Mouse (Mus musculus) heart, embryonic 15.5 days (tissue): Measurements from ENCODE around the gene Olfr355. TPM values are rescaled to one million over a fixed set of nuclear protein-coding genes. Genes with fewer than 3 reads are reported as not detected.

Experiments used
- ATAC-seq: fragments of 200-750 bp; cut with Nextera tagmentation; replicated peaks from 2 replicates; pipeline ENCODE4 v1.8.0; 2017; ENCODE audit warnings: low read depth, moderate TSS enrichment; ENCODE audit not compliant: insufficient number of reproducible peaks, insufficient read depth, low FRiP score
- H3K27ac ChIP-seq: fragments of 300-500 bp; sonication (generic); 2 replicates; pipeline ENCODE4 v1.5.1; 2015; ENCODE audit warnings: mild to moderate bottlenecking, inconsistent platforms
- H3K27me3 ChIP-seq: fragments of 300-500 bp; sonication (generic); 2 replicates; pipeline ENCODE4 v1.6.1; 2015; ENCODE audit warnings: inconsistent platforms
- H3K36me3 ChIP-seq: fragments of 300-500 bp; sonication (generic); 2 replicates; pipeline ENCODE4 v1.6.1; 2015; ENCODE audit warnings: mild to moderate bottlenecking, inconsistent platforms
- H3K4me1 ChIP-seq: fragments of 300-500 bp; sonication (generic); replicated peaks from 2 replicates; pipeline ENCODE4 v1.6.1; 2015; ENCODE audit warnings: inconsistent platforms
- H3K4me2 ChIP-seq: fragments of 300-500 bp; sonication (generic); 2 replicates; pipeline ENCODE4 v1.6.1; 2015; ENCODE audit warnings: inconsistent platforms, mild to moderate bottlenecking, moderate library complexity
- H3K4me3 ChIP-seq: fragments of 300-500 bp; sonication (generic); 2 replicates; pipeline ENCODE4 v1.5.1; 2015; ENCODE audit warnings: mild to moderate bottlenecking, inconsistent platforms
- H3K9ac ChIP-seq: fragments of 300-500 bp; sonication (generic); 2 replicates; pipeline ENCODE4 v1.6.1; 2015; ENCODE audit warnings: mild to moderate bottlenecking, inconsistent platforms
- H3K9me3 ChIP-seq: fragments of 300-500 bp; sonication (generic); replicated peaks from 2 replicates; pipeline ENCODE4 v1.6.1; 2016; ENCODE audit warnings: inconsistent platforms
- WGBS: fragments of 180-500 bp; shearing (Covaris S2); methylation state at CpG from one replicate; pipeline ENCODE4 v1.1.7; 2015; ENCODE audit warnings: mixed read lengths; 5-methylcytosine and 5-hydroxymethylcytosine counted together
- polyA plus RNA-seq: library from polyadenylated mRNA; unstranded; fragments of >200 nt; fragmentation: Nextera tagmentation; extraction: Ambion mirVana; gene quantifications from 2 replicates; pipeline ENCODE4 v1.2.1, GENCODE M21; 2015

The Olfr355 gene
- not detected in 2 replicates for polyA plus RNA-seq

DNA sequence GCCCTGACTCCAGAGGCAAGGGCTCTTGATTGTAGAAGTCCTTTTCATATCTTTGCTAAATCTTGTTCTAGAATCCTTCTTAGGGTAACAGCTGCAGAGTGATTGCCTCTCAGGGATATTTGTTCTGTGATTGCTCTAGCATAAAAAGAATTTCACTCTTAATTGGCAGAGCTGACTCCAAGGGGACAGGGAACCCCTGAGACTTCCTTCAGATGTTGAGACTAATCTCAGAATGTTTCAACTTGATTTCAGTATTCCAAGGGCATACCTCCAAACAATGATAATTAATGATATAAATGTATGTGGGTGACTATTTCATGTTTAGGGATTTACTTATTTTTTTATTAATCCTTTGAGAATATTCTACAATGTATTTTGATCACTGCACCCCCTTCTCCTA is at the start of gene Olfr355:
Olfr355 (minus strand) TSS at position 101 of the 400 bp plus-strand sequence.
- Histone ChIP-seq H3K27ac (no peak within 1 kb of the TSS), H3K4me3 (no peak within 1 kb of the TSS), H3K9ac (no peak within 1 kb of the TSS), H3K27me3 (no peaks in the 10 kb centered on the region), H3K36me3 (no peaks in the 10 kb centered on the region), H3K4me2 (no peak within 1 kb of the TSS), H3K9me3 (no peaks in the 10 kb centered on the region), H3K4me1 (no peaks in the 10 kb centered on the region)
- no peak for ATAC-seq

- Histone ChIP-seq H3K9me3 (no peaks in the 10 kb centered on the region), H3K4me1 (no peaks in the 10 kb centered on the region), H3K4me2 (no peak within 1 kb of the TSS), H3K9ac (no peak within 1 kb of the TSS), H3K36me3 (no peaks in the 10 kb centered on the region), H3K27ac (no peak within 1 kb of the TSS), H3K27me3 (no peaks in the 10 kb centered on the region), H3K4me3 (no peak within 1 kb of the TSS)
- ATAC-seq, result no peak
- WGBS, result 77% methylated on average over 2 of the region's 2 CpGs
Observed at GRCm38 (mm10) chr2:36936821-36937220, 8.1 kb upstream of the Olfr355 start, which contains the start of gene Olfr356. TSS of gene Olfr356 (plus strand) at chr2:36937121.

GRCm38 (mm10) chr2:36905380-36905779 is 23.3 kb downstream of the Olfr355 start, which contains the start of gene Olfr354:
TSS of gene Olfr354 (plus strand) at chr2:36905680.
- no peak for ATAC-seq
- Histone ChIP-seq H3K36me3 (no peaks in the 10 kb centered on the region), H3K4me3 (no peak within 1 kb of the TSS), H3K9ac (no peak within 1 kb of the TSS), H3K27me3 (no peaks in the 10 kb centered on the region), H3K4me1 (no peaks in the 10 kb centered on the region), H3K9me3 (no peaks in the 10 kb centered on the region; the same call in 1 of the 2 replicates), H3K27ac (no peak within 1 kb of the TSS), H3K4me2 (no peak within 1 kb of the TSS)

DNA sequence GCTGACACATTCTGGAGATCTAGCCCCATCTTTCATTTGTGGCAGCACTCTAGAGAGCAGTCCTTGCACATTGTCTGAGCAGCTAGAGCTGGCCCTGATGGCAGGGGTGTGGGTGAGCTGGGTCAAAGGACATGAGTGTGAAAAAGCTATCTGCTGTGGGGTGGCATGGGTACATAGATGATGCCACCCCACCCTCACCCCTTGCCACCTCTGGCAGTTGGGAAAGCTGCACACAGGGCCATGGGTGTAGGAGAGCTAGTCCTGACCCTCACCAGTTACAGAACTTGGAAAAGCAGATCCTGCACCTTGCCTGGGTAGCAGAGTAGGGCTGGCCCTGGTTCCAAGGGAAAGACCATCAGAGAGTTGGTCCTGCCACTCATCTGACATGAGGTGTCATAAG is 31.6 kb downstream of the Olfr355 start:
- Histone ChIP-seq H3K4me3 (no peak overlapping the region), H3K27me3 (no peaks in the 10 kb centered on the region), H3K9me3 (no peaks in the 10 kb centered on the region), H3K36me3 (no peaks in the 10 kb centered on the region), H3K27ac (no peak overlapping the region), H3K4me2 (no peak overlapping the region), H3K4me1 (no peaks in the 10 kb centered on the region), H3K9ac (no peak overlapping the region)
- no peak for ATAC-seq

DNA sequence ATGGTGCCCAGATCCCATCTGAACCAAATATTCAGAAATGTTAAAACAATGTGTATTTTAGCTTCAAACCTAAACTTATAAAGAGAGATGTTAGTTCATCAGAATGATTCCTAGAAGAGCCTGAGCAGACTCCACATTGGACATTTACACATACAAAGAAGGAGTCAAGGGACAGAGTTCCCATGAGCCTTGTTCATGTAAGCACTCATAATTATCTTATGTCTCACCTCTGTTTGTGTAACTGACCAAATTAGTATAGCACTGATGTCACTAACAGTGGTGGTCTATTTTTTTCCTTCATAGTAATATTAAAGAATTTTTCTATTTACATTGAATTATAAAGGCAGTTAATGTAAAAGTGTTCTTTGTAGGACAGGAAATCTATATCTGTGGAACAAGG is 35.9 kb downstream of the Olfr355 start, which contains the start of gene Olfr353:
Olfr353 (minus strand) TSS at position 101 of the 400 bp plus-strand sequence.
- no peak within 1 kb of the TSS for H3K9ac ChIP-seq
- ATAC-seq, result no peak
- no peak within 1 kb of the TSS for H3K4me2 ChIP-seq
- no peaks in the 10 kb centered on the region for H3K9me3 ChIP-seq
- H3K4me3 ChIP-seq, result no peak within 1 kb of the TSS
- H3K36me3 ChIP-seq, result no peaks in the 10 kb centered on the region
- H3K27me3 ChIP-seq, result no peaks in the 10 kb centered on the region
- H3K4me1 ChIP-seq, result no peaks in the 10 kb centered on the region
- no peak within 1 kb of the TSS for H3K27ac ChIP-seq

Other genes with a start within 250 kb of the Olfr355 start
- not detected in 2 replicates for gene Olfr346, start 243.1 kb downstream of the Olfr355 start, polyA plus RNA-seq
- gene Olfr347, start 197.0 kb downstream of the Olfr355 start, polyA plus RNA-seq, result not detected in 2 replicates
- gene Olfr348, start 144.6 kb downstream of the Olfr355 start, polyA plus RNA-seq, result not detected in 2 replicates
- not detected in 2 replicates for gene Olfr50, start 138.4 kb downstream of the Olfr355 start, polyA plus RNA-seq
- gene Olfr3, start 111.9 kb downstream of the Olfr355 start, polyA plus RNA-seq, result not detected in 2 replicates
- not detected in 2 replicates for gene Olfr350, start 82.6 kb downstream of the Olfr355 start, polyA plus RNA-seq
- gene Olfr351, start 66.2 kb downstream of the Olfr355 start, polyA plus RNA-seq, result not detected in 2 replicates
- not detected in 2 replicates for gene Olfr352, start 60.4 kb downstream of the Olfr355 start, polyA plus RNA-seq
- not detected in 2 replicates for gene Olfr353, start 36.0 kb downstream of the Olfr355 start, polyA plus RNA-seq
- gene Olfr354, start 23.2 kb downstream of the Olfr355 start, polyA plus RNA-seq, result not detected in 2 replicates
- not detected in 2 replicates for gene Olfr356, start 8.2 kb upstream of the Olfr355 start, polyA plus RNA-seq
- not detected in 2 replicates for gene Olfr357, start 64.9 kb upstream of the Olfr355 start, polyA plus RNA-seq
- not detected in 2 replicates for gene Olfr358, start 80.4 kb upstream of the Olfr355 start, polyA plus RNA-seq
- gene Olfr360, start 136.8 kb upstream of the Olfr355 start, polyA plus RNA-seq, result not detected in 2 replicates
- not detected in 2 replicates for gene Olfr361, start 160.4 kb upstream of the Olfr355 start, polyA plus RNA-seq
- not detected in 2 replicates for gene Olfr362, start 189.0 kb upstream of the Olfr355 start, polyA plus RNA-seq
- gene Olfr364-ps1, start 210.4 kb upstream of the Olfr355 start, polyA plus RNA-seq, result not detected in 2 replicates